Mouse (Mus musculus): Measurements from ENCODE around the gene Efcab8. TPM values are rescaled to one million over a fixed set of nuclear protein-coding genes. Genes with fewer than 3 reads are reported as not detected.
"Not testable (repeated sequence)": the region's sequence is repeated elsewhere in the genome, so short reads cannot be mapped to it uniquely, and the experiment has no call there.

Efcab8 gene
- total and polyA plus RNA-seq, 3 experiments: 0.08 to 0.42 (median 0.39) TPM

- H3K4me1 ChIP-seq (ENCODE audit: control insufficient read depth in 1 of 2, insufficient read depth in 2 of 2): no peaks in the 10 kb centered on the region
- in situ Hi-C loops (cut with MboI; ENCODE audit: low pct_ligation_motif_present, low pct_unique_long_range_greater_than_20kb, low sequenced_read_pairs): loop anchor here (5.0 kb wide), 1 partner anchor 81 kb away; no protein-coding TSS in a partner anchor
- TF ChIP-seq SIN3A (IDR thresholded peaks at IDR 0.05; ENCODE audit: low read length): no peak
- no peaks in the 10 kb centered on the region for H3K36me3 ChIP-seq (replicated peaks in 1 of 2; ENCODE audit: control insufficient read depth in 1 of 2, insufficient read depth in 1 of 2, low read length in 1 of 2)
- no peaks in the 10 kb centered on the region for H3K9me3 ChIP-seq (replicated peaks; ENCODE audit: low read length)
- peaks cover 6% of the 10 kb centered on the region for H3K27me3 ChIP-seq (replicated peaks)
- no peak overlapping the region for H3K4me3 ChIP-seq (replicated peaks in 1 of 3; ENCODE audit: low read depth in 2 of 3, low read length in 2 of 3, poor library complexity in 1 of 3)
- H3K9ac ChIP-seq (ENCODE audit: insufficient read depth, low read depth): no peak overlapping the region
- H3K4me2 ChIP-seq (ENCODE audit: insufficient read depth, low read depth, poor library complexity, severe bottlenecking): no peak overlapping the region
- no peak for DNase-seq (ENCODE audit: extremely low read depth)
- no peak overlapping the region for H3K27ac ChIP-seq (ENCODE audit: insufficient read depth, low read depth)
- dilution Hi-C loops (cut with MboI; ENCODE audit: extremely low pct_ligation_motif_present, extremely low pct_unique_long_range_greater_than_20kb, low sequenced_read_pairs): no loop called here
- no peaks in the 10 kb centered on the region for H3K79me2 ChIP-seq (replicated peaks; ENCODE audit: control insufficient read depth, extremely low read depth, insufficient read depth, poor library complexity, severe bottlenecking)
These were observed 13.6 kb downstream of the Efcab8 start for GRCm38 (mm10) chr2:153793366-153793765.

DNA sequence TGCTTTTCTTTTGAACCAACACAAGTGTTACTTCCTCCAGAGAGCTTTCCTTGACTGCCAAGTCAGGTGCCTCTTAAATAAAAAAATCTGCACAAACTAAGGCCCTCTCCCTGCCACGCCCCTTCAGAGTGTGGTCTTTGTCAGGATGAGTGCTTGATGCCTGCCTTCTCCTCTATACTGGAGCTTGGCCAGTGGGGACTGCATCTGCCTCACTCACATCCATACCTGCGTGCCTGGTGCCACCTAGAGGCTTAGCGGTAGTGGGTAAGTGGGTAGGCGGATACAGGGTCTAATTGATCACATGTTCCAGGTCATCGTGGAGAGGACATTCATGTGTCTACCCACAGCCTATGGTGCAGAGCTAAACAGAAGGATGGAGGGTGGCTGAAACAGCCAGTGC, 15.4 kb downstream of the Efcab8 start:
- Histone ChIP-seq H3K9ac (ENCODE audit: insufficient read depth, low read depth) (no peak overlapping the region), H3K4me2 (ENCODE audit: insufficient read depth, low read depth, poor library complexity, severe bottlenecking) (no peak overlapping the region), H3K4me3 (replicated peaks in 1 of 3; ENCODE audit: low read depth in 2 of 3, low read length in 2 of 3, poor library complexity in 1 of 3) (no peak overlapping the region), H3K4me1 (ENCODE audit: control insufficient read depth in 1 of 2, insufficient read depth in 2 of 2) (no peaks in the 10 kb centered on the region), H3K79me2 (replicated peaks; ENCODE audit: control insufficient read depth, extremely low read depth, insufficient read depth, poor library complexity, severe bottlenecking) (no peaks in the 10 kb centered on the region), H3K27me3 (replicated peaks) (peaks cover 12% of the 10 kb centered on the region), H3K36me3 (replicated peaks in 1 of 2; ENCODE audit: control insufficient read depth in 1 of 2, insufficient read depth in 1 of 2, low read length in 1 of 2) (no peaks in the 10 kb centered on the region), H3K9me3 (replicated peaks; ENCODE audit: low read length) (no peaks in the 10 kb centered on the region), H3K27ac (ENCODE audit: insufficient read depth, low read depth) (no peak overlapping the region)
- dilution Hi-C loops (cut with MboI; ENCODE audit: extremely low pct_ligation_motif_present, extremely low pct_unique_long_range_greater_than_20kb, low sequenced_read_pairs): no loop called here
- DNase-seq (ENCODE audit: extremely low read depth): peak; percentile 43
- TF ChIP-seq SIN3A (IDR thresholded peaks at IDR 0.05; ENCODE audit: low read length): no peak
- peak; percentile 91 for TF ChIP-seq RAD21 (IDR thresholded peaks at IDR 0.05; ENCODE audit: low read depth, low read length)
- peak; percentile 27; the same call in 1 of the 2 replicates for TF ChIP-seq NELFE (IDR thresholded peaks at IDR 0.05; ENCODE audit: low read depth, low read length)
- no peak for TF ChIP-seq MAZ (IDR thresholded peaks at IDR 0.05; ENCODE audit: low read depth, low read length)
- 0 out of 2 replicates have a peak, but pooled peaks have one; percentile 20 for TF ChIP-seq MYC (IDR thresholded peaks at IDR 0.05; ENCODE audit: low read depth, low read length)
- TF ChIP-seq MAX (IDR thresholded peaks at IDR 0.05; ENCODE audit: low read length): peak; percentile 20; the same call in 1 of the 2 replicates
- TF ChIP-seq SMC3 (IDR thresholded peaks at IDR 0.05; ENCODE audit: low read depth, low read length): peak; percentile 83
- TF ChIP-seq UBTF (IDR thresholded peaks at IDR 0.05; ENCODE audit: low read depth, low read length): no peak
- TF ChIP-seq ZC3H11A (IDR thresholded peaks at IDR 0.05; ENCODE audit: low read depth, low read length): peak; percentile 46
- TF ChIP-seq TBP (conservative IDR thresholded peaks at IDR 0.05; ENCODE audit: low read depth, low read length): no peak
- peak in 1 of 2 experiments; percentile 93; a peak in 3 of 4 replicates for TF ChIP-seq CTCF (conservative IDR thresholded peaks at IDR 0.05 in 1 of 2, IDR thresholded peaks at IDR 0.05 in 1 of 2; ENCODE audit: low read depth in 2 of 2, low read length in 2 of 2)
- in situ Hi-C loops (cut with MboI; ENCODE audit: low pct_ligation_motif_present, low pct_unique_long_range_greater_than_20kb, low sequenced_read_pairs): no loop called here

GRCm38 (mm10) chr2:153807464-153807863, 27.7 kb downstream of the Efcab8 start:
- in situ Hi-C loops (cut with MboI; ENCODE audit: low pct_ligation_motif_present, low pct_unique_long_range_greater_than_20kb, low sequenced_read_pairs); H3K4me1 ChIP-seq (ENCODE audit: control insufficient read depth in 1 of 2, insufficient read depth in 2 of 2); H3K36me3 ChIP-seq (replicated peaks in 1 of 2; ENCODE audit: control insufficient read depth in 1 of 2, insufficient read depth in 1 of 2, low read length in 1 of 2); H3K9me3 ChIP-seq (replicated peaks; ENCODE audit: low read length); H3K79me2 ChIP-seq (replicated peaks; ENCODE audit: control insufficient read depth, extremely low read depth, insufficient read depth, poor library complexity, severe bottlenecking); H3K27ac ChIP-seq (ENCODE audit: insufficient read depth, low read depth); H3K4me3 ChIP-seq (replicated peaks in 1 of 3; ENCODE audit: low read depth in 2 of 3, low read length in 2 of 3, poor library complexity in 1 of 3); dilution Hi-C loops (cut with MboI; ENCODE audit: extremely low pct_ligation_motif_present, extremely low pct_unique_long_range_greater_than_20kb, low sequenced_read_pairs); H3K9ac ChIP-seq (ENCODE audit: insufficient read depth, low read depth); H3K4me2 ChIP-seq (ENCODE audit: insufficient read depth, low read depth, poor library complexity, severe bottlenecking): not testable (repeated sequence)
- DNase-seq (ENCODE audit: extremely low read depth): peak; percentile 51
- H3K27me3 ChIP-seq (replicated peaks): peaks cover 58% of the 10 kb centered on the region
- TF ChIP-seq SMC3 (IDR thresholded peaks at IDR 0.05; ENCODE audit: low read depth, low read length): peak; percentile 55
- peak; percentile 32; the same call in 1 of the 2 replicates for TF ChIP-seq NELFE (IDR thresholded peaks at IDR 0.05; ENCODE audit: low read depth, low read length)
- peak; percentile 66 for TF ChIP-seq RAD21 (IDR thresholded peaks at IDR 0.05; ENCODE audit: low read depth, low read length)
- TF ChIP-seq CTCF (conservative IDR thresholded peaks at IDR 0.05 in 1 of 2, IDR thresholded peaks at IDR 0.05 in 1 of 2; ENCODE audit: low read depth in 2 of 2, low read length in 2 of 2): peak; percentile 21 to 74; a peak in 3 of 4 replicates

Data from CH12.LX (cell line).